Comparison of ENCODE assay signal across 8 mouse cellular contexts in the genomic region with DNA sequence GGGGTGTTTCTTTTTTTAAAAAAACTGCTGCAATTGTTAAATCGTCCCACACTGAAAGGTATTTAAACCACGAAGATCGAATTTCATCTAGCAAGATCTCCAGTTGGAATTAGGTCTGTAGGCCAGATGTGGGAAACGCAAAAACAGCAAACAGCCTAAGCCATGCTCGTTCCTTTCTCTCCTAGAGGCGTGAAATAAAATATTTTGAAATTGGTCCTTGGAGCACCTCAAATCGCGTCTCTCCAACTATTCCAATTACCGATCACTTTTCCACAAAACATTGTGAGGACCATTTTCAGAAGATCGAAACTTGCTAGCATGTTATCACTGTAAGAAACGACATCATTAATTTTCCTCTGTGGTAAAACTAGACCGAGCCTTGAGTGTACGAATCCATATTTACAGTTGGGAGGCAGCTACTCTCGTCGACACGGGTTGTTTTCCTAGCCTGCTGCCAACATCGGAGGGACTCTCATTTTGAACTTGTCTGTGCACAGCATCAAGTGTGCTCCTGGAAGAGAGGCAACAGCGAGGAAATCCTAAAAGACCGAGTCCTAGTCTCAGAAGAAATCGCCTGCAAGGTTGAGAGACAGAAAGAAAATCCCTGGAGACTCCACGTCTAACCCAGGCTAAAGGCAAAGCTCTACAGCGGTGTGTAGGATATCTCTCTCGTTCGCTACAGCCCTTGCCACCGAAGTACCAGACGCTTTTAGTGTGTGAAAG. TPM values are rescaled to one million over a fixed set of nuclear protein-coding genes. Genes with fewer than 3 reads are reported as not detected.
DNase-seq lines count a peak whose midpoint lies in the region; ATAC-seq and TF ChIP-seq lines count a peak whose summit lies in the region.

No protein-coding gene starts in this region.

- intact Hi-C loops in heart, postnatal 25 days (cut with DNase I): loop anchor here (5.0 kb wide), 9 partner anchors 93 to 1413 kb away; no protein-coding TSS in a partner anchor
- intact Hi-C loops in left cerebral cortex, postnatal 25 days (cut with DNase I): loop anchor here (5.0 to 10.0 kb wide), 5 partner anchors 125 to 1925 kb away; no protein-coding TSS in a partner anchor

- no peaks in the 10 kb centered on the region for H3K9me3 ChIP-seq in hindbrain, embryonic 15.5 days
- H3K9me3 ChIP-seq in midbrain, embryonic 12.5 days: no peaks in the 10 kb centered on the region
- H3K9me3 ChIP-seq in stomach, postnatal 0 days (ENCODE audit: control insufficient read depth, low read length): no peaks in the 10 kb centered on the region

- WGBS in hindbrain, embryonic 15.5 days: under 1% methylated on average over 26 of the region's 26 CpGs
- WGBS in midbrain, embryonic 12.5 days: under 1% methylated on average over 26 of the region's 26 CpGs
- under 1% methylated on average over 26 of the region's 26 CpGs for WGBS in stomach, postnatal 0 days

- H3K4me3 ChIP-seq in hindbrain, embryonic 15.5 days: peak overlapping the region; percentile 91
- H3K4me3 ChIP-seq in midbrain, embryonic 12.5 days: peak overlapping the region; percentile 100
- H3K4me3 ChIP-seq in stomach, postnatal 0 days (ENCODE audit: low read depth, low read length): peak overlapping the region; percentile 96

- 0 out of 2 replicates have a peak, but pooled peaks cover 3% of the 10 kb centered on the region for H3K36me3 ChIP-seq in hindbrain, embryonic 15.5 days
- peaks cover 15% of the 10 kb centered on the region for H3K36me3 ChIP-seq in midbrain, embryonic 12.5 days
- H3K36me3 ChIP-seq in stomach, postnatal 0 days (ENCODE audit: control insufficient read depth, insufficient read depth, low read length): no peaks in the 10 kb centered on the region

- no peaks in the 10 kb centered on the region for H3K27me3 ChIP-seq in hindbrain, embryonic 15.5 days
- no peaks in the 10 kb centered on the region for H3K27me3 ChIP-seq in midbrain, embryonic 12.5 days
- no peaks in the 10 kb centered on the region for H3K27me3 ChIP-seq in stomach, postnatal 0 days (ENCODE audit: control insufficient read depth, insufficient read depth, low read length)

- peaks cover 8% of the 10 kb centered on the region for H3K4me1 ChIP-seq in hindbrain, embryonic 15.5 days (replicated peaks)
- H3K4me1 ChIP-seq in midbrain, embryonic 12.5 days: peaks cover 12% of the 10 kb centered on the region
- no peaks in the 10 kb centered on the region for H3K4me1 ChIP-seq in stomach, postnatal 0 days (replicated peaks; ENCODE audit: control insufficient read depth, insufficient read depth)

- no peak for TF ChIP-seq EP300 in stomach, postnatal 0 days (optimal IDR thresholded peaks at IDR 0.05)

- ATAC-seq in hindbrain, embryonic 15.5 days (ENCODE audit: low FRiP score, low read depth): no peak
- no peak for ATAC-seq in midbrain, embryonic 12.5 days (ENCODE audit: low FRiP score, low read depth)
- ATAC-seq in stomach, postnatal 0 days (ENCODE audit: low FRiP score, low TSS enrichment): no peak

- peak; percentile 91 for DNase-seq in heart, adult 11 months
- no peak for DNase-seq in heart, postnatal 25 days (ENCODE audit: low spot score)
- DNase-seq in cerebellum, adult 11-12 months: peak; percentile 21
- DNase-seq in forelimb bud, embryonic 11.5 days (ENCODE audit: low read depth, low spot score): peak; percentile 61
- peak; percentile 51 to 58 for DNase-seq in left cerebral cortex, postnatal 25 days (ENCODE audit: low spot score in 2 of 2)
- peak; percentile 44 for DNase-seq in stomach, postnatal 0 days (ENCODE audit: low spot score)

- peak overlapping the region; percentile 100 for H3K27ac ChIP-seq in hindbrain, embryonic 15.5 days (replicated peaks)
- peak overlapping the region; percentile 100 for H3K27ac ChIP-seq in midbrain, embryonic 12.5 days (replicated peaks)
- H3K27ac ChIP-seq in stomach, postnatal 0 days (replicated peaks): peak overlapping the region; percentile 99

- peak overlapping the region; percentile 100 for H3K9ac ChIP-seq in hindbrain, embryonic 15.5 days
- H3K9ac ChIP-seq in midbrain, embryonic 12.5 days (replicated peaks): peak overlapping the region; percentile 100
- H3K9ac ChIP-seq in stomach, postnatal 0 days (ENCODE audit: low read length): peak overlapping the region; percentile 56

- peak overlapping the region; percentile 56 for H3K4me2 ChIP-seq in hindbrain, embryonic 15.5 days
- H3K4me2 ChIP-seq in midbrain, embryonic 12.5 days (replicated peaks): peak overlapping the region; percentile 58
- H3K4me2 ChIP-seq in stomach, postnatal 0 days (replicated peaks; ENCODE audit: low read depth): peak overlapping the region; percentile 80

- TF ChIP-seq CTCF in stomach, postnatal 0 days (IDR thresholded peaks at IDR 0.05; ENCODE audit: low read depth): 0 out of 2 replicates have a peak, but pooled peaks have one; percentile 2

RNA-seq across cellular contexts. Expression of gene Marcks, which starts 0.9 kb away (rescaled TPM):
- 10 to 100 TPM; 47.8 to 49.3 TPM for total RNA-seq in heart, postnatal 25 days (2021)
- polyA plus RNA-seq in hindbrain, embryonic 15.5 days (2015; fragmentation: Nextera tagmentation; extraction: Ambion mirVana): 178 and 197 TPM in 2 replicates
- total RNA-seq in left cerebral cortex, postnatal 25 days (2021): 100 to 1,000 TPM; 182 to 189 TPM
- 321 and 361 TPM in 2 replicates for polyA plus RNA-seq in midbrain, embryonic 12.5 days (2016; fragmentation: Nextera tagmentation; extraction: Ambion mirVana)
- polyA plus RNA-seq in stomach, postnatal 0 days (2015; fragmentation: Nextera tagmentation; extraction: Ambion mirVana): 52.8 and 54.3 TPM in 2 replicates
